Mouse (Mus musculus): ENCODE measurements around the gene Fbxo39.
A peak's percentile ranks its signal among the peaks of the same experiment; 100 is the strongest.

The Fbxo39 gene

GRCm38 (mm10) chr11:72314151-72314895 is at the start of gene Fbxo39:
Fbxo39 (plus strand) TSS chr11:72314444.
- DNase-seq = no peak

- DNase-seq = no peak
Observed at GRCm38 (mm10) chr11:72265483-72265882, 48.8 kb upstream of the Fbxo39 start.

GRCm38 (mm10) chr11:72266207-72266959 is 47.9 kb upstream of the Fbxo39 start:
- DNase-seq = peak; percentile 45 to 63

- peak in 1 of 2 experiments; percentile 9 for DNase-seq
Observed at GRCm38 (mm10) chr11:72266960-72267560, 47.2 kb upstream of the Fbxo39 start, which contains the start of gene Slc13a5. Slc13a5 (minus strand) TSS chr11:72267222.

- no peak for DNase-seq
Observed at GRCm38 (mm10) chr11:72271761-72272160, 42.5 kb upstream of the Fbxo39 start.

- DNase-seq = no peak
Observed at GRCm38 (mm10) chr11:72273341-72273740, 40.9 kb upstream of the Fbxo39 start.

- DNase-seq = no peak
Observed at GRCm38 (mm10) chr11:72281143-72281851, 32.9 kb upstream of the Fbxo39 start.

GRCm38 (mm10) chr11:72281852-72282400 is 32.3 kb upstream of the Fbxo39 start:
- no peak for DNase-seq

GRCm38 (mm10) chr11:72283486-72284224 is 30.6 kb upstream of the Fbxo39 start:
- DNase-seq = no peak

GRCm38 (mm10) chr11:72284532-72285182 is 29.6 kb upstream of the Fbxo39 start:
- DNase-seq = no peak

- no peak for DNase-seq
Observed at GRCm38 (mm10) chr11:72285971-72286480, 28.2 kb upstream of the Fbxo39 start.

GRCm38 (mm10) chr11:72286651-72287050 is 27.6 kb upstream of the Fbxo39 start:
- DNase-seq = no peak

GRCm38 (mm10) chr11:72287126-72287525 is 27.1 kb upstream of the Fbxo39 start:
- no peak for DNase-seq

GRCm38 (mm10) chr11:72287543-72287942 is 26.7 kb upstream of the Fbxo39 start:
- no peak for DNase-seq

GRCm38 (mm10) chr11:72293116-72293515 is 21.1 kb upstream of the Fbxo39 start:
- DNase-seq = no peak

GRCm38 (mm10) chr11:72301334-72301733 is 12.9 kb upstream of the Fbxo39 start, which contains the start of gene Xaf1:
Xaf1 (plus strand) TSS chr11:72301629.
- peak; percentile 38 to 45 for DNase-seq

- DNase-seq = peak in 1 of 2 experiments; percentile 2
Observed at GRCm38 (mm10) chr11:72302230-72302629, 12.0 kb upstream of the Fbxo39 start.

GRCm38 (mm10) chr11:72307461-72307860 is 6.8 kb upstream of the Fbxo39 start:
- no peak for DNase-seq

- no peak for DNase-seq
Observed at GRCm38 (mm10) chr11:72308982-72309381, 5.3 kb upstream of the Fbxo39 start.

- no peak for DNase-seq
Observed at GRCm38 (mm10) chr11:72310491-72310890, 3.8 kb upstream of the Fbxo39 start.
